Mouse (Mus musculus): Measurements from ENCODE around the gene Fam166b. TPM values are rescaled to one million over a fixed set of nuclear protein-coding genes. Genes with fewer than 3 reads are reported as not detected.

Fam166b gene
- polyA plus RNA-seq, 1 experiment from 2014 or later: 0.10 TPM

GRCm38 (mm10) chr4:43452315-43452714 is 23.4 kb upstream of the Fam166b start:
- H3K4me3 ChIP-seq: no peak overlapping the region
- 64% methylated on average over 11 of the region's 11 CpGs for WGBS

GRCm38 (mm10) chr4:43448554-43448953 is 19.6 kb upstream of the Fam166b start:
- no peak for DNase-seq (ENCODE audit: extremely low spot score, low spot score)
- H3K36me3 ChIP-seq (replicated peaks): peaks cover 39% of the 10 kb centered on the region
- no peak overlapping the region for H3K27ac ChIP-seq
- WGBS: 82% methylated on average over 3 of the region's 3 CpGs
- H3K4me1 ChIP-seq: peaks cover 22% of the 10 kb centered on the region
- no peaks in the 10 kb centered on the region for H3K9me3 ChIP-seq
- peaks cover 35% of the 10 kb centered on the region for H3K27me3 ChIP-seq (ENCODE audit: poor library complexity, severe bottlenecking)
- H3K4me3 ChIP-seq: no peak overlapping the region

More at GRCm38 (mm10) chr4:43452315-43452714, 23.4 kb upstream of the Fam166b start:
- Histone ChIP-seq H3K27me3 (ENCODE audit: poor library complexity, severe bottlenecking) (peaks cover 49% of the 10 kb centered on the region), H3K36me3 (replicated peaks) (peaks cover 13% of the 10 kb centered on the region), H3K9me3 (no peaks in the 10 kb centered on the region), H3K27ac (no peak overlapping the region), H3K4me1 (peaks cover 29% of the 10 kb centered on the region)
- DNase-seq (ENCODE audit: extremely low spot score, low spot score): no peak

- Histone ChIP-seq H3K27ac (no peak overlapping the region), H3K27me3 (ENCODE audit: poor library complexity, severe bottlenecking) (peaks cover 22% of the 10 kb centered on the region), H3K36me3 (replicated peaks) (peaks cover 39% of the 10 kb centered on the region), H3K9me3 (no peaks in the 10 kb centered on the region), H3K4me3 (0 out of 2 replicates have a peak overlapping the region, but pooled peaks have one; percentile 2), H3K4me1 (peaks cover 21% of the 10 kb centered on the region)
- no peak for DNase-seq (ENCODE audit: extremely low spot score, low spot score)
- 90% methylated on average over 13 of the region's 13 CpGs for WGBS
Observed at GRCm38 (mm10) chr4:43447251-43447650, 18.3 kb upstream of the Fam166b start.

- 1% methylated on average over 28 of the region's 28 CpGs for WGBS
- peaks cover 27% of the 10 kb centered on the region for H3K4me1 ChIP-seq
- peak; percentile 42 for DNase-seq (ENCODE audit: extremely low spot score, low spot score)
- H3K27me3 ChIP-seq (ENCODE audit: poor library complexity, severe bottlenecking): peaks cover 11% of the 10 kb centered on the region; the same call in 1 of the 2 replicates
- H3K36me3 ChIP-seq (replicated peaks): peaks cover 38% of the 10 kb centered on the region
- H3K4me3 ChIP-seq: peak overlapping the region; percentile 92
- no peaks in the 10 kb centered on the region for H3K9me3 ChIP-seq
- H3K27ac ChIP-seq: peak overlapping the region; percentile 94
Observed at GRCm38 (mm10) chr4:43443511-43443910, 14.6 kb upstream of the Fam166b start.

GRCm38 (mm10) chr4:43442456-43443361 is 13.8 kb upstream of the Fam166b start:
- Histone ChIP-seq H3K4me1 (peaks cover 27% of the 10 kb centered on the region), H3K9me3 (no peaks in the 10 kb centered on the region), H3K36me3 (replicated peaks) (peaks cover 30% of the 10 kb centered on the region), H3K27me3 (ENCODE audit: poor library complexity, severe bottlenecking) (peaks cover 11% of the 10 kb centered on the region; the same call in 1 of the 2 replicates), H3K4me3 (peak overlapping the region; percentile 92), H3K27ac (peak overlapping the region; percentile 94)
- under 1% methylated on average over 88 of the region's 88 CpGs for WGBS
- peak; percentile 61 for DNase-seq (ENCODE audit: extremely low spot score, low spot score)

GRCm38 (mm10) chr4:43442044-43442443 is 13.1 kb upstream of the Fam166b start:
- Histone ChIP-seq H3K4me1 (peaks cover 27% of the 10 kb centered on the region), H3K27me3 (ENCODE audit: poor library complexity, severe bottlenecking) (peaks cover 11% of the 10 kb centered on the region; the same call in 1 of the 2 replicates), H3K27ac (peak overlapping the region; percentile 94), H3K4me3 (peak overlapping the region; percentile 92), H3K36me3 (replicated peaks) (peaks cover 23% of the 10 kb centered on the region), H3K9me3 (no peaks in the 10 kb centered on the region)
- peak; percentile 99 for DNase-seq (ENCODE audit: extremely low spot score, low spot score)
- WGBS: under 1% methylated on average over 33 of the region's 33 CpGs

GRCm38 (mm10) chr4:43441639-43442038 is 12.7 kb upstream of the Fam166b start, which contains the start of gene Tesk1:
Gene Tesk1 (plus strand): TSS chr4:43441939.
- H3K9me3 ChIP-seq: no peaks in the 10 kb centered on the region

GRCm38 (mm10) chr4:43432832-43433231 is 3.9 kb upstream of the Fam166b start:
- H3K4me3 ChIP-seq: no peak overlapping the region
- WGBS: 93% methylated on average over 1 of the region's 1 CpGs
- H3K4me1 ChIP-seq: peaks cover 19% of the 10 kb centered on the region
- H3K9me3 ChIP-seq: no peaks in the 10 kb centered on the region
- no peak for DNase-seq (ENCODE audit: extremely low spot score, low spot score)
- H3K27me3 ChIP-seq (ENCODE audit: poor library complexity, severe bottlenecking): peaks cover 34% of the 10 kb centered on the region
- no peaks in the 10 kb centered on the region for H3K36me3 ChIP-seq (replicated peaks)
- no peak overlapping the region for H3K27ac ChIP-seq

More at GRCm38 (mm10) chr4:43441639-43442038, 12.7 kb upstream of the Fam166b start, which contains the start of gene Tesk1:
- Histone ChIP-seq H3K27me3 (ENCODE audit: poor library complexity, severe bottlenecking) (peaks cover 11% of the 10 kb centered on the region; the same call in 1 of the 2 replicates), H3K4me3 (peak within 1 kb of the TSS; percentile 92), H3K36me3 (replicated peaks) (peaks cover 19% of the 10 kb centered on the region), H3K27ac (peak within 1 kb of the TSS; percentile 94), H3K4me1 (peaks cover 27% of the 10 kb centered on the region)
- DNase-seq (ENCODE audit: extremely low spot score, low spot score): no peak
- WGBS: 32% methylated on average over 4 of the region's 4 CpGs

- Histone ChIP-seq H3K4me3 (no peak overlapping the region), H3K36me3 (replicated peaks) (peaks cover under 1% of the 10 kb centered on the region; the same call in 1 of the 2 replicates), H3K27me3 (ENCODE audit: poor library complexity, severe bottlenecking) (peaks cover 46% of the 10 kb centered on the region), H3K27ac (peak overlapping the region; percentile 81), H3K9me3 (no peaks in the 10 kb centered on the region), H3K4me1 (peaks cover 31% of the 10 kb centered on the region)
- WGBS: 8% methylated on average over 4 of the region's 4 CpGs
- peak; percentile 81 for DNase-seq (ENCODE audit: extremely low spot score, low spot score)
Observed at GRCm38 (mm10) chr4:43431690-43432089, 2.8 kb upstream of the Fam166b start.

GRCm38 (mm10) chr4:43428180-43428861 is 613 bp downstream of the Fam166b start:
- H3K27me3 ChIP-seq (ENCODE audit: poor library complexity, severe bottlenecking): peaks cover 79% of the 10 kb centered on the region
- H3K4me3 ChIP-seq: peak overlapping the region; percentile 28
- H3K4me1 ChIP-seq: peaks cover 47% of the 10 kb centered on the region

GRCm38 (mm10) chr4:43427501-43428179 is 1.3 kb downstream of the Fam166b start:
- H3K9me3 ChIP-seq: no peaks in the 10 kb centered on the region
- 17% methylated on average over 23 of the region's 23 CpGs for WGBS
- H3K36me3 ChIP-seq (replicated peaks): peaks cover 33% of the 10 kb centered on the region
- H3K27me3 ChIP-seq (ENCODE audit: poor library complexity, severe bottlenecking): peaks cover 86% of the 10 kb centered on the region
- no peak overlapping the region for H3K27ac ChIP-seq
- peak overlapping the region; percentile 28 for H3K4me3 ChIP-seq
- peaks cover 47% of the 10 kb centered on the region for H3K4me1 ChIP-seq
- DNase-seq (ENCODE audit: extremely low spot score, low spot score): no peak

More at GRCm38 (mm10) chr4:43428180-43428861, 613 bp downstream of the Fam166b start:
- Histone ChIP-seq H3K36me3 (replicated peaks) (peaks cover 27% of the 10 kb centered on the region), H3K9me3 (no peaks in the 10 kb centered on the region), H3K27ac (no peak overlapping the region)
- DNase-seq (ENCODE audit: extremely low spot score, low spot score): no peak
- 23% methylated on average over 16 of the region's 16 CpGs for WGBS

GRCm38 (mm10) chr4:43426487-43426886 is 2.4 kb downstream of the Fam166b start:
- Histone ChIP-seq H3K9me3 (no peaks in the 10 kb centered on the region), H3K4me1 (peaks cover 50% of the 10 kb centered on the region), H3K4me3 (no peak overlapping the region), H3K27ac (no peak overlapping the region), H3K27me3 (ENCODE audit: poor library complexity, severe bottlenecking) (peaks cover 98% of the 10 kb centered on the region), H3K36me3 (replicated peaks) (peaks cover 44% of the 10 kb centered on the region)
- DNase-seq (ENCODE audit: extremely low spot score, low spot score): no peak
- WGBS: 42% methylated on average over 10 of the region's 10 CpGs

Measured in forebrain, embryonic 10.5 days (tissue).